Mouse (Mus musculus): ENCODE results near the gene Sec61a1.

- peak; percentile 82 for TF ChIP-seq CTCF (IDR thresholded peaks at IDR 0.05; ENCODE audit: low read depth)
- TF ChIP-seq EP300 (IDR thresholded peaks at IDR 0.05; ENCODE audit: low read depth), result no peak
Observed at GRCm38 (mm10) chr6:88499481-88500404, 19.0 kb downstream of the Sec61a1 start.
